Mouse (Mus musculus): ENCODE data around the gene Herpud1. TPM values are rescaled to one million over a fixed set of nuclear protein-coding genes. Genes with fewer than 3 reads are reported as not detected.

Herpud1 gene
- total RNA-seq, 1 experiment from 2014 or later: 98.9 TPM

- DNase-seq: no peak
Measured at GRCm38 (mm10) chr8:94408443-94409080, 22.3 kb downstream of the Herpud1 start.

DNA sequence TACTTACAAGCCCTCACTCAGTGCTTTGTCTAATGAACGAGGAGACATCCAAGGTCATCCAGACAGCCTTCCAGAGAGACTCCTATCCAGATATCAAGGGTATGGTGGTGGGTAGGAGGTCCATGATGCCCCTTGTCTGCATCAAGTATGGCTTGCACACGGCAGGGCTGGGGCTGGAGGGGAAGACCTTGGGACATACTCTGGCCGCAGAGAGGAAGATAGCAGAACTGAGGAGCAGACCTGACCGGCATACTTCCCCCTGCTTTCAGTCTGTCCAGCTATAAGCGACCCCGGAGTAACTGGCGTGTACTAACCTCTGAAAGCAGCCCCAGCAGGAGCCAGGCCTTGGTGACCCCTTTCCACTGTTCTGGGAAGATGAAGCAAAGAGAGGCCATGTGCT, 23.3 kb downstream of the Herpud1 start:
- DNase-seq: no peak

GRCm38 (mm10) chr8:94412518-94412917, 26.3 kb downstream of the Herpud1 start:
- DNase-seq: no peak

- DNase-seq: no peak
Measured at GRCm38 (mm10) chr8:94413509-94413908, 27.3 kb downstream of the Herpud1 start.

- no peak for DNase-seq
Measured at GRCm38 (mm10) chr8:94415218-94415617, 29.0 kb downstream of the Herpud1 start.

DNA sequence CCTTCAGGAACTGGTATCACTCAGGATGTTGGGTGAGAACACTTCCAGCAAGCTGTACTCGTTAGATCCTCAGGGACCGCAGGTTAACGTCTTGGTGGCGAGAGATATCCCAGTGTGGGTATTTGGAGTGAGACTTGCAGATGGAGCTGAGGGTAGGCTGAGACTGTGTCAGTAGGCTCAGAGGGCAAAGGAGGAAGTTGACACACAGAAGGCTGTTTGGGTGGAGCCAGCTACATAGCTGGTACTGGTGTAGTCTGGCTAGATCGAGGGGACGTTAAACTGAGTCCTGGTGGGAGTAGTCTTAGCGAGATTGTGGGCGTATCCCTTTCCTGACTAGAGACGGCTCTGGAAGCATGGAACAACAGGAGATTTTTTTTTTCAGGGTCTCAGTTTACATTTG, 31.8 kb downstream of the Herpud1 start:
- no peak for DNase-seq

DNA sequence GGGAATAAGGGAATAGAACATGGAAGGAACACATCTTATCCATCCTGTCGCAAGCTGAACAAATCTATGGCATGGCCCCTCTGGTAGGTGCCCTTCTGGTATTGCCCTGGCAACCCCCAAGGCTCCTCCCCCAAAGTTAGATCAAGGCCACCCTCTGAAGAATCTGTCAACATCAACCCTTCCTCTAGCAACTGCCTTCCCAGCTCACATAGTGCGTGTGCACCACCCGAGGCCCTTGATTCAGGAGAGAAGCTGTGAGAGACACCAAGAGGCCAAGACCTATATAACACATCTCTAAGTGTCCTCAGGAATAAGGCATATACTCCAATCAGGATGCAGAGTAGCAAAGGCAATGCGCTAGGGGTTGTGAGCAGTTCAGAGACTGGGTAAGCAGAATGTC, 36.0 kb downstream of the Herpud1 start:
- no peak for DNase-seq

DNA sequence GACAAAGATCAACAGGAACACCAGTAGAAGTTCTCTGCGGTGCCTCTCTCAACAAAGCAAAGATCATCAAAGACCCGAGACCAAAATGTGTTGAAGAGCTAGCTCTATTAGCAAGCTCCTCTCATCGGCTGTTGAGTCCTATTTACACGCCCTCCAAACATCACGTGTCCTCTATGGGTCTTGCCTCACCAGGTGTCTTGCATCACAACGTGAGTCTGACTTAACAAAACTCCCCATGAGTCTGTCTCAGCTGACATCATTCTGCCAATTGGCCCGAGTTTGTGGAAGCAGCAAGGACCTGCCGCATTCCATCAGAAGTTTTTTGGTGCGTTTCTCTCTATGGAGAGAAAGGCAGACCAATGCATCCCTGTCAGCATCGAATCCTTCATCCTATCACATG, 41.7 kb downstream of the Herpud1 start:
- no peak for DNase-seq

GRCm38 (mm10) chr8:94428420-94428819, 42.2 kb downstream of the Herpud1 start:
- no peak for DNase-seq

DNA sequence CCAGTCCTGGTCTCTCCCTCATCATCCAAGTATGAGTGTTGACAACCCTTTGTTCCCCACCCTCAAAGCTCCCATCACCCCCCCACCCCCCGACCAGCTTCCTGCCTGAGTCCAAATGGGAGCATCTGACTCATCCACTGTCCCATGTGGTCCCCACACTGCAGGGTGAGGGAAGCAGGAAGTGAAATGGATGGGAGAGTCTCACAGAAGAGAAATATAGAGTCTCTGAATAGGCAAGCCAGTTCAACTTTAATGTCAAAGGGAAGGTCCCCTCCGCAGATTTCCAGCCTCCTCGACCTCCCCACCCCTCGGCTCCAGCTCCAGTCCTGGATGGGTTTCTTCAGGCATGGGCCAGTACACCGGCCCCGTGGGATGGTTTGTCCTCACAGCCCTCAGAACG, 43.1 kb downstream of the Herpud1 start:
- DNase-seq: no peak

DNA sequence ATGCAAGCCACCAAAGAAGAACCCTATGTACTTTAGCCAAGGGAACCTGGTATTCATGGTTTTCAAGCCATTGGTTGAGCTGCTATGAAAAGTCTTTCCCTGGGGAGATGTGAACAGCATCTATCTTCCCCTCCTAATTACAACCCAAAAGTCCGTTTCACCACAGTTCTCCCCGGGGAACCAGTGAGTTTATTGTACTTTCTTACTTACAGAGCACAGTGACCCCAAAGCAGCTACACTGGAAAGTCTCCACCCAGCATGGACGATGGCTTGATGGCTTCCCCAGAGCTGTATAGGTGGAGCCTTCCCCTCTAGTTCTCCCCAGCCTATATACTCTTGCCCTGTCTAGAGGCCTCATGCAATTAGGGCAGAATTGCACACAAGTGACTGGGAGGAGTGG, 46.0 kb downstream of the Herpud1 start:
- no peak for DNase-seq

DNA sequence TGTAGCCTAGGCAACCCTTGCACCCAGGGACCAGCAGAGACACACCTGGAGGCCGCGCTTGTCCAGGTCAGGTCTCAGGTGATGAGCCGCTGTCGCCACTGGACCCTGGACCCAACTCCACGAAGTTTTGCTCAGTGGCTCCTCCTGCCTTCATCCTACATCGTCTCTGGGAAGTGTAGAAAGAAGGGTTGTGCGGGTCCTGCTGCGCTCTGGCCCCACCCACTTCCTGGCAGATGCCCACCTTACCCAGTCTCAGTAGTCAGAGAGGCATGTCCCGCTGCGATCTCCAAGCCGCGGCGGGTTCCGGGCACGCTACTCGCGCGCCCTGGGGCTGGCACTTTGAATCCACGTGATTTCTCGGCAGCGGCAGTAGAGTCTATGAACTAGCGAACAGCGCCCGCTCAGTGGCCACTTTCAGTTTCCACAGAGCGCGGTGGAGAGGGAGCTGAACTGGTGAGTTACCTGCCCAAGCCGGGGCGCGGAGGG, 47.8 kb downstream of the Herpud1 start, which contains the start of gene Nlrc5:
Gene Nlrc5, plus strand, starts transcription at position 376 of the 486 bp plus-strand sequence.
- DNase-seq: peak; percentile 81

DNA sequence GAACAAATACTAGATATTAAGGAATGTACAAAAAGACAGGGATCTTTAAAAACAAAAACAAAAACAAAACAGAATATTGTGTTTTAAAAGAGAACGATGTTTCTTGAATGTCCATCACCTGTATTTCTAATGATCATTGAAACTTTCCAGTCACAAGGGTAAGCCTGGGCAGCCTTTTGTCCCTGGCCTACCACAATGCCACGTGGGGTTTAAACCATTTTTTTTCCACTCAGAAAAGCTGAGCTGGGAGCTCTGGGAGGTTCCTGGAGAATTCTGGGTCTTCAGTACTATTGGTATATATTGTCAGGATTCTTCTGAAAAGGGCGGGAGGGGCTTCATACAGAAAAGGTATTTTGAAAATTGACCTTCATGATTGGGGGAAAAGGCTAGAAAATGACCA, 48.7 kb downstream of the Herpud1 start:
- no peak for DNase-seq

- DNase-seq: no peak
Measured at GRCm38 (mm10) chr8:94435397-94436111, 49.3 kb downstream of the Herpud1 start.

- DNase-seq: no peak
Measured at GRCm38 (mm10) chr8:94436112-94436572, 49.9 kb downstream of the Herpud1 start.

GRCm38 (mm10) chr8:94436900-94437299, 50.7 kb downstream of the Herpud1 start:
- DNase-seq: no peak

GRCm38 (mm10) chr8:94438659-94439058, 52.4 kb downstream of the Herpud1 start:
- DNase-seq: no peak

- no peak for DNase-seq
Measured at GRCm38 (mm10) chr8:94439691-94440090, 53.5 kb downstream of the Herpud1 start.

DNA sequence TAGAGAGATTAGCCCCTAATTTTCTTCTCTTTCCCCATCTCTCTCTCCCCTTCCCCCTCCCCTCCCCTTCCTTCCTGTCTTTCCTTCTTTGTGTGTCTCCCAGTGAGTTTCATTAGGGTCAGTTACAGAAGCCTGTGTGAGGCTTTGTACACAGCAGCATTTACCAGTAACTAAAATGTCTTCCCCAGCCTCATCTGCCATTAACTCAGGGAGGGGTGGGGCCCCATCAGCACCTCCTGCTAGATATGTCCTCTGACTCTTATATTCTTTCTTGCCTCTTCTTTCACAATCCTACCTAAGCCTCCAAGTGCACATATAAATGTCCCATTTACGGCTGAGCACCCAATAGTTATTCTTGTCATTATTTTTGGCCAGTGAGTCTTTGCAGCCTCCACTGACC, 54.2 kb downstream of the Herpud1 start:
- no peak for DNase-seq

DNA sequence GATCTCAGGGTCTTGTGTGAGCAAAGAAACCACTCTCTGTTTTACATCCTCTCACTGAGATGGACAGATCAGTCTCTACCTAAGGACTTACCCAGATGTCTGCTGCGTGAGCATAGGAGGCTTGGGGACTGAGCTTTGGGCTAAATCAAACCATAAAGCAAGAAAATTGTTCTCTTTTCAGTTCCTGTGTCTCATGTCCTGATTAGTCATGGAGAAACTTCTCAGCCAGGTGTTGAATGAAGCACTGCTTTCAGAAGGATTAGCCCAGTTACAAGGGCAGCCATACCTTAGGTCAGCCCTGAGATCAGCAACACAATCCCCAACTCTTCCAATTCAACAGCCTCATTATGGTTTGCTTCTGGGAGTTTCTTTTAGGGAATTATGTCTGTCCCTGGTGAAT, 55.4 kb downstream of the Herpud1 start:
- DNase-seq: no peak

DNA sequence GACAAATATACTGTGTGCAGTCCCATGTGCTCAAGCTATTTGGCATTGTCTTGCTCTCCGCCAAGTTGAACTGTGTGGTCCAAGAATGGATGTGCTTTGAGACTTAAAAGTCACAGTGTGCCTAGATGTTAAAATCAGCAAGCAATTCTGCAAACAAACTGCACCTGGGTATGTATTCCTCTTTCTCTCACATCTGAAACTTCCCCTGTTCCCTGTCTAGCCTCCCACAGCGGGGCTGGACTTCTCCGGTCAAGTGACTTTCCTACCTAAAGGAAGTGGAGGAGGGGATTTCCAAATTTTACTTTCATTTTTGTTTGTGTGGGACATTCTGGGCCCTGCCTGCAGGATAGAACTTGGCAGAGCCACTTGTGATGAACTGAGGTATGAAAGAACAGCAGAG, 56.9 kb downstream of the Herpud1 start:
- no peak for DNase-seq

- DNase-seq: no peak
Measured at GRCm38 (mm10) chr8:94444480-94444879, 58.2 kb downstream of the Herpud1 start.

Measured in adrenal gland, postnatal 25 days (tissue).